Mouse (Mus musculus) stomach, adult 2 months (tissue): ENCODE measurements around the gene Cyp2e1. TPM values are rescaled to one million over a fixed set of nuclear protein-coding genes. Genes with fewer than 3 reads are reported as not detected.

Experiments used
- polyA plus RNA-seq: library from polyadenylated mRNA; depleted of rRNA; stranded (reverse); fragments of >200 nt; gene quantifications from 2 replicates; pipeline ENCODE4 v1.2.3, GENCODE M21; 2012; rRNA removed

Gene Cyp2e1
- 0.06 and 0.75 TPM in 2 replicates for polyA plus RNA-seq

DNA sequence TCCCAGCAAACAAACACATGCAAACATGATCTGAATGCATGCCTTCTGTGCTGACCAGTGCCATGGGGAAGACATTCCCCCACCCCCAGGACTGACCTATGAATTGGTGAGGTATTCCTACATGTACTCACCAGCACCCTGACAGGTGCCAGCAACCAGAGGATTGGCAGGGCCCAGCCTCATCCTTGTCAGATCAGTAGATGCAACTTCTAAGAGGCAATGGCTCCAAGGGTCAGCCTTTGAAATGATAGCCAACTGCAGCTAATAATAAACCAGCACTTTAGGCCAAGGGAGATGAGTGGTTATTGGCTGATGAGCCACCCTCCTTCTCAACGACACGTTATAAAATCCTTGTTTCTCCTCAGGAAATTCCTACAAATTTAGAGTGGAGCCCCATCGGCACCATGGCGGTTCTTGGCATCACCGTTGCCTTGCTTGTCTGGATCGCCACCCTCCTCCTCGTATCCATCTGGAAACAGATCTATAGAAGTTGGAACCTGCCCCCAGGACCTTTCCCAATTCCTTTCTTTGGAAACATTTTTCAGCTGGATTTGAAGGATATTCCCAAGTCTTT is at the start of gene Cyp2e1:
Gene Cyp2e1, plus strand, starts transcription at position 293 of the 574 bp plus-strand sequence.

DNA sequence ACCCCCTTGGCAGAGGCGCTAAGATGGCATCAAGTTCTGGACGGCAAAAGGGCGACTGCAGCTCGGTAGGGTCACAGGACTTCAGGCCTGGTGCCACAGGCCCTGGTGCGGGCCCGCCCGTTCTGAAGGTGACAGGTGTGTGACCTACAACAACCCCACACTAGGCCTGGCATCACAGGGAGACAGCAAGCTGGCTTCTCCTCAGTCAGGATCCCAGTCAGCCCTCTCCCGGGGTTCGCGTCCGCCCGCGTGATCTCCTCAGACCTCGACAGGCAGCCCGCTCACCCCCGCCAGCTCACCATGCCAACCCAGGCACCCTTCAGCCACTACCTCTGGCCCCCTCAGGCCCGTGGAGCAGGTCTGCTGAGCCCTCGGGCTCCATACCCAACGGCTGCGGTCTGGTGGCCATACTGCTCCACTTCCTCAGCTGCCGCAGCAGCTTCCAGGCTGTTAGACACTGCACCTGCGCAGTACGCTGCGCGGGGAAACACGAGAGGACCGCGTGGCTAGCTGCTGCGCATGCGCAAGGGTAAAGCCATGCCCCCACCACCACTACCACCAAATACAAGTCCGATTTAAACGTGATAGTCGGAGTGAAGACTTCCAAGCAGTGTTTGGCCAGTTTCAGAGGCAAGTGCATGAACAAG is 24.0 kb downstream of the Cyp2e1 start, which contains the start of gene Syce1:
Gene Syce1, minus strand, starts transcription at position 447 of the 647 bp plus-strand sequence.

DNA sequence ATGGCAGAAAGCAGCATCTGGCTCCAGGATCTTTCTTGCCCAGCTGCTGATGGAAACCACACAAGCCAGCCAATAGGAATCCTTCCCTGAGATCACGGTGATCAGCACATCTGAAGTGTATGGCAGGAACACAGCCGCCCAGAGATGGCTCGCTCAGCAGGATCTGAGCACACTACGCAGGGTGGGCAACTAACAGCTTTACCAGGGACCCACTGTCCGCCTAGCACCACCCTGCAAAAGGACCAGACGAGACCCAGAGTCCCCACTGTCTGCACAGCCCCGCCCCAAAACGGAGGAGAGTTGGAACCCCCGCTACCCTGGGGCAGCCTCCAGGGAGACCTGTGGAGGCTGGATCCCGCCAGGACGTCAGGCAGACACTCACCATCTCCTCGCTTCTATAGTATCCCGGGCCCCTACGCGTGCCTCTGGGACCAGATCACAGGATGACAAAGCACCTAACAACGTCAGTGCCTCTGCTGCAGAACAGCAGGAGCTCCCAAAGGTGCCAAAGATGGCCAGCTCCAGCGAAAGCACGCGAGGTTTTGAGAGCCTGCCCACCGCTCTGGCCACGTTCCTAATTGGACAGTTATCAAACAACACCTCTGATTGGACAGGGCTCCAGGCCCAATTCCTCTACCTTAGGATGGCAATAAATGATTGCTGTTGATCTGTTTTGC is 58.3 kb downstream of the Cyp2e1 start, which contains the start of gene Zfp941:
Gene Zfp941, minus strand, starts transcription at position 526 of the 677 bp plus-strand sequence.

Other genes starting within 250 kb of the Cyp2e1 start
- gene Olfr538, start 195.9 kb upstream of the Cyp2e1 start, polyA plus RNA-seq = not detected in 2 replicates
- gene Olfr46, start 162.5 kb upstream of the Cyp2e1 start, polyA plus RNA-seq = not detected in 2 replicates
- gene Olfr61, start 134.8 kb upstream of the Cyp2e1 start, polyA plus RNA-seq = not detected in 2 replicates
- not detected in 2 replicates for gene Olfr53, start 117.3 kb upstream of the Cyp2e1 start, polyA plus RNA-seq
- not detected in 2 replicates for gene Olfr539, start 103.8 kb upstream of the Cyp2e1 start, polyA plus RNA-seq
- not detected in 2 replicates for gene Olfr45, start 81.8 kb upstream of the Cyp2e1 start, polyA plus RNA-seq
- not detected in 2 replicates for gene Olfr541, start 66.5 kb upstream of the Cyp2e1 start, polyA plus RNA-seq
- gene Syce1, start 24.1 kb downstream of the Cyp2e1 start, polyA plus RNA-seq = 0.15 TPM in 1 of 2 replicates, not detected in the other
- 0.01 and 0.02 TPM in 2 replicates for gene Zfp941, start 58.4 kb downstream of the Cyp2e1 start, polyA plus RNA-seq
- 24.9 and 25.9 TPM in 2 replicates for gene Urah, start 71.3 kb downstream of the Cyp2e1 start, polyA plus RNA-seq
- gene Scgb1c1, start 81.8 kb downstream of the Cyp2e1 start, polyA plus RNA-seq = not detected in 2 replicates
- gene Odf3, start 84.1 kb downstream of the Cyp2e1 start, polyA plus RNA-seq = not detected in 2 replicates
- not detected in 2 replicates for gene Gm45785, start 92.6 kb downstream of the Cyp2e1 start, polyA plus RNA-seq
- 38.8 and 38.9 TPM in 2 replicates for gene Ric8a, start 93.2 kb downstream of the Cyp2e1 start, polyA plus RNA-seq
- 7.5 and 8.6 TPM in 2 replicates for gene Bet1l, start 93.8 kb downstream of the Cyp2e1 start, polyA plus RNA-seq
- 26.4 and 30.2 TPM in 2 replicates for gene Psmd13, start 118.2 kb downstream of the Cyp2e1 start, polyA plus RNA-seq
- 12.7 and 14.2 TPM in 2 replicates for gene Sirt3, start 118.6 kb downstream of the Cyp2e1 start, polyA plus RNA-seq
- 24.9 and 30.2 TPM in 2 replicates for gene Cox8b, start 136.7 kb downstream of the Cyp2e1 start, polyA plus RNA-seq
- gene Nlrp6, start 157.2 kb downstream of the Cyp2e1 start, polyA plus RNA-seq = 0.08 and 0.19 TPM in 2 replicates
- 13.5 and 15.5 TPM in 2 replicates for gene Pgghg, start 177.7 kb downstream of the Cyp2e1 start, polyA plus RNA-seq
- 0.67 and 1.3 TPM in 2 replicates for gene Ifitm5, start 186.6 kb downstream of the Cyp2e1 start, polyA plus RNA-seq
- not detected in 2 replicates for gene Gm45717, start 192.2 kb downstream of the Cyp2e1 start, polyA plus RNA-seq
- 255 and 272 TPM in 2 replicates for gene Ifitm2, start 192.2 kb downstream of the Cyp2e1 start, polyA plus RNA-seq
- gene Ifitm1, start 203.5 kb downstream of the Cyp2e1 start, polyA plus RNA-seq = 46.7 and 48.2 TPM in 2 replicates
- gene Ifitm3, start 247.0 kb downstream of the Cyp2e1 start, polyA plus RNA-seq = 83.2 and 93.7 TPM in 2 replicates